Mouse (Mus musculus): ENCODE measurements around the gene Marveld1.

Gene Marveld1

GRCm38 (mm10) chr19:42147170-42147768 is at the start of gene Marveld1:
Gene Marveld1, plus strand, starts transcription at chr19:42147400.
- peak; percentile 52 for DNase-seq (ENCODE audit: low spot score)

DNA sequence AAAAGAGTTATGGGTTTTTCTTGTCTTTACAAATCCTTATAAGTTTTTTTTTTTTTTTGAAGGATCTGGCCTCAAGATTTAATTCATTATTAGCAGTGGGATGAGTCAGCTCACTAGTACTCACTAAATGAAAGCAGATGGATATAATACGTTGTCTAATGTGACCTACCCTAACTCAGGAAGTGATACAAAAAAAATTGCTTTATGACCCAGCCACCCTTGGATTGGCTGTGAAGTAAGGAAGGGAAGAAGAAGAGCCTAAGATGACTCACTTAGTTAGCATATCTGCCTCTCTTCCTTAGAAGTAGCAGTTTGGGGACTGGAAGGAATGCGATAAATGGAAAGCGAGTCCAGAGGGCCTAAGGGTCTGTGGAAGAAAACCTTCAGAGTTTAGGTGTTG is 47.8 kb upstream of the Marveld1 start:
- no peak for DNase-seq (ENCODE audit: low spot score)

DNA sequence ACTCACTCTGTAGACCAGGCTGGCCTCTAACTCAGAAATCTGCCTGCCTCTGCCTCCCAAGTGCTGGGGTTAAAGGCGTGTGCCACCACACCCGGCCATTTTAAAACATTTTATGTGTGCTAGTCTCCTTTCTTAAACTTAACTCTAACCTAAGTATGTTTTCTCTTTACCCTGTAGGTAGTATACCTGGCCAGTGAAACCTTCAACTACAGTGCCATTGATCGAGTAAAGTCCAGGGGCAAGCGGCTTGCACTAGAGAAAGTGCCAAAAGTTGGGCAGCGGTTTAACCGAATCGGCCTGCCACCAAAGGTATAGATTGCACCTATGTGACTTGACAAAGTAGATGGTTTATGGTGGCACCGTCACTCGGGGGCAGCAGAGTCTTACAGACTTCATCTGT is 42.5 kb upstream of the Marveld1 start:
- DNase-seq (ENCODE audit: low spot score) = no peak

DNA sequence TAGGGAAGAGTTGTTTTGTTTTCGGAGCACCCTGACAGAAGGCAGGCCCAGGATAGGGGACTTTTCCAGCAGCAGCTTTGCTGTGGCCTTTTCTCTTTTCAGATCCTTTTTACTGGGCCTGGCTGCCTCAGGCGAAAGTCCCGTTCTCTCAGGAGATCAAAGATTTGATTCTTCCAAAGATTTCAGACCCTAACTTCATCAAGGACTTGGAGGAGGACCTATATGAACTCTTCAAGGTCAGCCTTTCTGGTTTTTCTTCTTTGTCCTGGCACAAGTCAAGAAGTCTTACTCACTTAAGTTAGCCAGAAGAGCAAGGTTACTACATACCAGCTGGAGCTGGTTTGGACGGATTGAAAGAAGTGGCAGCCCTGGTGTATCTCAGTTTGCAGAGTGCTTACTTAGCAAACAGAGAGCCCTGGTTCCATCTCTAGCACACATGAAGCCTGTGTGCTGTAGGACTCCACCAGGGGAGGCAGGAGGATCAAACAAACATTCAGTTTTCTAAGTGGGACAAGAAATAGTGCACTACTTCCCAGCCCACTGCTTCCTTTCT is 31.3 kb upstream of the Marveld1 start:
- no peak for DNase-seq (ENCODE audit: low spot score)

- no peak for DNase-seq (ENCODE audit: low spot score)
These were observed 29.1 kb upstream of the Marveld1 start for GRCm38 (mm10) chr19:42118142-42118541.

- DNase-seq (ENCODE audit: low spot score) = no peak
These were observed 28.6 kb upstream of the Marveld1 start for GRCm38 (mm10) chr19:42118596-42118995.

- DNase-seq (ENCODE audit: low spot score) = no peak
These were observed 26.7 kb upstream of the Marveld1 start for GRCm38 (mm10) chr19:42120451-42120850.

DNA sequence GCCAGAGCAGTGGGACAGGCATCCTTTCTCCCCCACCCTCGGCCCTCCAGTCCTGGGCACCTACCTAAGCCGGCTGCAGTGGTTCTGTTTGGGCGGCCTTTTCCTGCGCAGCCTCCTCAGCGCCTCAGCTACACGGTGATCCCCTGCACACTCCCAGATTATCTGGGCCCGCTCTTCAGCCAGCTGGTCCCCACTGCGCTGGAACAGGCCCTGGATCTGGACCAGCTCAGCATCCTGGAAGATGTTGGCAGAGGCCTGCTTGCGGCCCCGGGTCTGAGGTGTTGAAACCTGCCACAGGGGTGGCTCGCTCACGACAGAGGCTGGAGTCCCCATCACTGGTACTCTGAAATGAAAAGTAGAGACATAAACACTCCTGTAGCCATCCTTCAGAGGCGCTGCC is 22.5 kb upstream of the Marveld1 start:
- no peak for DNase-seq (ENCODE audit: low spot score)

GRCm38 (mm10) chr19:42125501-42126218 is 21.5 kb upstream of the Marveld1 start:
- no peak for DNase-seq (ENCODE audit: low spot score)

GRCm38 (mm10) chr19:42126219-42126605 is 21.0 kb upstream of the Marveld1 start:
- DNase-seq (ENCODE audit: low spot score) = no peak

DNA sequence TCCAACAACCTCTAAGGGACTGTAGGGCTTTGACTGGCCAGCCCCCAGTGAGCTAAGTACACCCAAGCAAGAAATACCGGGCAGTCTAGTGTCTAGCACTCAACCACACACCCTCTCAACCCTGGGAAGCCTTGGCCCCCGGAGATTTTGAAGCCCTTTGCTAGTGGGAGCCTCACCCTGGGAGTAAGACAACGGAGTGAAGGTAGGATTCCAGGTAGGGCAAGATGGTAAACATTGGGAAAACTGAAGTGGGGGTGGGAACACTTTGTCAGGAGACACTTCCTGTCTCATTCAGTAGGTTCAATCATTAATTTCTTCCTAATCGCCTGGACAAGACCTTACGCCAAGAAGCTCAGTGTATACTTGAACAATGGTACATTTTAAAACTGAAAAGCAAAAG is 20.2 kb upstream of the Marveld1 start:
- no peak for DNase-seq (ENCODE audit: low spot score)

- no peak for DNase-seq (ENCODE audit: low spot score)
These were observed 19.0 kb upstream of the Marveld1 start for GRCm38 (mm10) chr19:42128052-42128740.

DNA sequence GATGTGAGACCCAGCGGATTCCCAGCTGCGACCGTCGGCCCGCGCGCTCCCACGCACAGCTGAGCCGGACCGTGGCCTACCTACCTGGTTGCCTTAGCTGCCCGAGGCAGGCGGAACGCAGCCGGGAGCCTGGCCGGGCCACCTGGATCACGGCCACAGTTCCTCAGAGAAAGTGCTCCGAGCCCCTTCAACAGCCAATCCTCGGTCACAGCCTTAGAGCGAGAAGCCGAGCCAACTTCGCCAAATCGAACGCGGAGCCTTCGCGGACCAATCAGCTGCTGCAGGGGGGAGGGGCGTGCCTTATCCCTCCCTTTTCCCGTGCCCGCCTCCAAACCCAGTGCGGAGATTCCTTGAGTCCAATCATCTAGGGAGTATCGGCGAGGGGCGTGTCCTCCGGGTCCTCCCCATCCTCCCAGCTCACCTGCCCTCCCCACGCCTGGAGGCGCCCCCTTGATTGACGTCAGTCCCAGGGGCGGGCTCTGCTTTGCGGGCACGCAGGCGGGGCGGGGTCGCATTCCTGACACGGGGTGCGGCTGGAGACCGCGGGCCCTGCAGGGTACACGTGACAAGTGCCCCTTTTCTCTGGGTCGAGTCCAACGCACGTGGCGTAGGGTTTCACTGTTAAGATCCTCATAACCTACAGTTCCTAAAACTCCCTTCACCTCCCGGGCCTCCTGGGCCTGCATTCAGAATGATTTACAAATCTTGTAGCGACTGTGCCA is 18.3 kb upstream of the Marveld1 start, which contains the start of gene Avpi1:
Gene Avpi1 (minus strand): TSS at position 273 of the 722 bp plus-strand sequence.
- DNase-seq (ENCODE audit: low spot score) = peak; percentile 95

DNA sequence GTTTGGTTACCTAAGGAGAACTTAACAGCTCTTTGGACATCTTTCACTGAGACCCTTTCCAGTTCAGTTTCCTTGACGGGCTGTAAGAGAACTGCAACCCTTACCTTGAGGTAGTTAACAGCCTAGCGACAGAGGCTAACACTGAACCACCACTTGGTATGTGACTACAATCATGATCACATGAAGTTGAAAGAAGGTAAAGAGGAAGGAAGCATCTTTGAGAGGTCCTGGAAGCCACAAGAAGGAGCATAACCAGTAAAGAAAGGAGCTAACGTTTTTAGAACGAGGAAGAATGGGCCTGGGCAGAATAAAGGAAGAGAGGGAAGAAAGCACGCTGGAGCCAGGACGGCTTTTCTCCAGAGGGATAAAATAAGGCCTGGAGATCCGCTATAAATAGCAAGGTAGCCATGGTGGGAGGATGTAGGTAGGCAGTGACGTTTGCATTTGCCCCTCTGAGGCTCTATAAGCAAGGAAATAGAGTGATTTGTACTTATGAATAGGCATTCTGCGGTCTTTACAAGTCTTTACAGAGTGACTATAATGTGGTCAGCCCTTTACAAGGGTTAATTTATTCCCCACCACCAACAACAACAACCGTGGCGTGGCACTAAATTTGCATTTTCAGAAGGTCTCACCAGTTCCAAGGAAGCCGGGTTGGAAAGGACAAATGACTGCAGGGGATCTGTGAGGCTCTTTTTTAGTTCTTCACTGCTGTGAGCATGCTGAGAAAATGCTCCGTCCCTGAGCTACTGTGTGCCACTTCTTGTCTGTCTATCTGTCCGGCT is 17.5 kb upstream of the Marveld1 start:
- DNase-seq (ENCODE audit: low spot score) = no peak

DNA sequence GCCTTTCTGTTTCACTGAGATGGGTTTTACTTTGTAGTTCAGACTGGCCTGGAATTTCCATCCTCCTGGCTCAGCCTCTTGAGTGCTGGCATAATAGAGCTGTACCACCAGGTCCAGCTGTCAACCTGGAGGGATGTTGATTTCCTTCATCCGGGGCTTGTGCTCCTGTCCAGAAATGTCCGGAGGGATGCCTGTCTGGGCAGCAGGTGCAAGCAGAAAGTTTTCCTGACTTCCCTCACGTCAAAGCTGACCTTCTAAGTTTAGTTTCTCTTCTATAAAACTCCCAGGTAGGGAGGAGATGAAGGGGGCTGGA is 16.9 kb upstream of the Marveld1 start:
- DNase-seq (ENCODE audit: low spot score) = no peak

GRCm38 (mm10) chr19:42131101-42131500 is 16.1 kb upstream of the Marveld1 start:
- no peak for DNase-seq (ENCODE audit: low spot score)

GRCm38 (mm10) chr19:42135070-42135469 is 12.1 kb upstream of the Marveld1 start:
- no peak for DNase-seq (ENCODE audit: low spot score)

DNA sequence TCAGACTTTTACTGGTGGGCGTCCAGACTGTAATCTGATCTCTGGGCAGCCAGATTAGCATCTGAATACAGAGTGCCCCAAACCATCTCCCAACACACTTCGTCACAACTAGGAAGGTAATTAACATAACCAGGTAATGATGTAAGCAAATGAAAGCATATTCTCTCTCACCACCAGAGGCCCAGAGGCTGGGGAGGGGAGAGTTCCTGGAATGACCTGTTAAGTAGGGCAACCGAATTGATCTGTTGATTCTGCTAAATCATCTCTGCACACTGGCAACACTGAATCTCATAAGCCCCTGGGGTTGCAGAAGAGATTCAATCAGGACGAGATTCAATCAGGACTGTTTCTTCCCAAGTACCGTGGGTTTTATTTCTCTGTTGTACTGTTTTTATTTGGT is 11.1 kb upstream of the Marveld1 start:
- DNase-seq (ENCODE audit: low spot score) = peak; percentile 37

- no peak for DNase-seq (ENCODE audit: low spot score)
These were observed 10.0 kb upstream of the Marveld1 start for GRCm38 (mm10) chr19:42137167-42137672.

- no peak for DNase-seq (ENCODE audit: low spot score)
These were observed 8.5 kb upstream of the Marveld1 start for GRCm38 (mm10) chr19:42138517-42139285.
